Mouse (Mus musculus) forebrain, embryonic 12.5 days (tissue): ENCODE results near the gene Tpx2. TPM values are rescaled to one million over a fixed set of nuclear protein-coding genes. Genes with fewer than 3 reads are reported as not detected.

Experiments
- ATAC-seq: fragments of 200-750 bp; cut with Nextera tagmentation; 2 replicates; pipeline ENCODE4 v1.8.0; 2017; ENCODE audit warnings: moderate TSS enrichment; ENCODE audit not compliant: low FRiP score
- H3K27ac ChIP-seq: fragments of 300-500 bp; sonication (generic); 2 replicates; pipeline ENCODE4 v1.5.1; 2016; ENCODE audit warnings: mild to moderate bottlenecking
- H3K27me3 ChIP-seq: fragments of 300-500 bp; sonication (generic); 2 replicates; pipeline ENCODE4 v1.6.1; 2016; ENCODE audit warnings: mild to moderate bottlenecking
- H3K36me3 ChIP-seq: fragments of 300-500 bp; sonication (generic); replicated peaks from 2 replicates; pipeline ENCODE4 v1.6.1; 2016; ENCODE audit warnings: mild to moderate bottlenecking
- H3K4me1 ChIP-seq: fragments of 300-500 bp; sonication (generic); 2 replicates; pipeline ENCODE4 v1.6.1; 2016
- H3K4me2 ChIP-seq: fragments of 300-500 bp; sonication (generic); 2 replicates; pipeline ENCODE4 v1.6.1; 2016; ENCODE audit warnings: mild to moderate bottlenecking, moderate library complexity
- H3K4me3 ChIP-seq: fragments of 300-500 bp; sonication (generic); replicated peaks from 2 replicates; pipeline ENCODE4 v1.5.1; 2016; ENCODE audit warnings: mild to moderate bottlenecking
- H3K9ac ChIP-seq: fragments of 300-500 bp; sonication (generic); 2 replicates; pipeline ENCODE4 v1.6.1; 2016; ENCODE audit warnings: mild to moderate bottlenecking
- H3K9me3 ChIP-seq: fragments of 300-500 bp; sonication (generic); 2 replicates; pipeline ENCODE4 v1.6.1; 2016
- WGBS: fragments of 180-500 bp; shearing (Covaris S2); methylation state at CpG from one replicate; pipeline ENCODE4 v1.1.7; 2016; 5-methylcytosine and 5-hydroxymethylcytosine counted together
- polyA plus RNA-seq: library from polyadenylated mRNA; unstranded; fragments of >200 nt; fragmentation: Nextera tagmentation; extraction: Ambion mirVana; gene quantifications from 2 replicates; pipeline ENCODE4 v1.2.1, GENCODE M21; 2016

Gene Tpx2
- 133 and 156 TPM in 2 replicates for polyA plus RNA-seq

- peaks cover 8% of the 10 kb centered on the region; the same call in 1 of the 2 replicates for H3K36me3 ChIP-seq
- H3K4me3 ChIP-seq = peak within 1 kb of the TSS; percentile 73
- under 1% methylated on average over 34 of the region's 34 CpGs for WGBS
- H3K9me3 ChIP-seq = no peaks in the 10 kb centered on the region
- H3K27ac ChIP-seq = peak within 1 kb of the TSS; percentile 82
- H3K4me1 ChIP-seq = peaks cover 27% of the 10 kb centered on the region
- no peaks in the 10 kb centered on the region for H3K27me3 ChIP-seq
- peak within 1 kb of the TSS; percentile 77 for H3K9ac ChIP-seq
- ATAC-seq = peak; percentile 97
- H3K4me2 ChIP-seq = peak within 1 kb of the TSS; percentile 70
Measured at GRCm38 (mm10) chr2:152847815-152848302, at the start of gene Tpx2. TSS of gene Tpx2 (plus strand) at chr2:152847964.

GRCm38 (mm10) chr2:152799954-152800761 is 47.6 kb upstream of the Tpx2 start:
- H3K9ac ChIP-seq = no peak overlapping the region
- H3K4me2 ChIP-seq = no peak overlapping the region
- no peaks in the 10 kb centered on the region for H3K27me3 ChIP-seq
- H3K4me3 ChIP-seq = no peak overlapping the region
- H3K9me3 ChIP-seq = no peaks in the 10 kb centered on the region
- ATAC-seq = no peak
- no peak overlapping the region for H3K27ac ChIP-seq
- no peaks in the 10 kb centered on the region for H3K36me3 ChIP-seq
- H3K4me1 ChIP-seq = peaks cover 11% of the 10 kb centered on the region
- 79% methylated on average over 7 of the region's 7 CpGs for WGBS

DNA sequence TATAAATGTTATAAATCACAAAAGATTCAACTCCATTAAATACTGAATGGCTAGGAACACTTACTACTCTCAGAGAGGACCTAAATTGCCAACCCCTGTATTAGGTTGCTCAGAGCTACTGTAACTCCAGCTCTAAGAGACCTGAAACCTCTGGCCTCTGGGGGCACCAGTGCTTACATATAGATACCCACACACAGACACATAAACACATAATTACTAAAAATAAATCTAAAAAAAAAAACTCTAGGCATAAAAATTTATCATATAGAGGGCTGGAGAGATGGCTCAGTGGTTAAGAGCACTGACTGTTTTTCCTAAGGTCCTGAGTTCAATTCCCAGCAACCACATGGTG is 47.0 kb upstream of the Tpx2 start:
- Histone ChIP-seq H3K36me3 (no peaks in the 10 kb centered on the region), H3K27ac (no peak overlapping the region), H3K4me2 (no peak overlapping the region), H3K4me3 (no peak overlapping the region), H3K9me3 (no peaks in the 10 kb centered on the region), H3K4me1 (peaks cover 17% of the 10 kb centered on the region), H3K27me3 (no peaks in the 10 kb centered on the region), H3K9ac (no peak overlapping the region)
- no peak for ATAC-seq

DNA sequence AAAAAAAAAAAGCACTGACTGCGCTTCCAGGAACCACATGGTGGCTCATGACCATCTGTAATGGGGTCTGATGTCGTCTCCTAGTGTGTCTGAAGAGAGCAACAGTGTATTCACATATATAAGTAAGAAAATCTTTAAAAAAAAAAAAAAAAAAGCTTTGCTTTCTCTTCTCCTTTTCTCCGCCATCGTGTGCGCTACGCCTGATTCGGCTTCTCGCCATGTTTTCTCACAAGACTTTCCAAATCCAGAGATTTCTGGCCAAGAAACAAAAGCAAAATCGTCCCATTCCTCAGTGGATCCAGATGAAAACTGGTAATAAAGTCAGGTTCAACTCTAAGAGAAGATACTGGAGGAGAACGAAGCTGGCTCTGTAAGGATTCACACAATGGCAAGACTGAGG is 45.5 kb upstream of the Tpx2 start:
- Histone ChIP-seq H3K27me3 (no peaks in the 10 kb centered on the region), H3K36me3 (no peaks in the 10 kb centered on the region), H3K4me1 (peaks cover 20% of the 10 kb centered on the region), H3K4me2 (no peak overlapping the region), H3K4me3 (no peak overlapping the region), H3K27ac (no peak overlapping the region), H3K9me3 (no peaks in the 10 kb centered on the region), H3K9ac (no peak overlapping the region)
- no peak for ATAC-seq
- 91% methylated on average over 10 of the region's 10 CpGs for WGBS

GRCm38 (mm10) chr2:152803081-152803480 is 44.7 kb upstream of the Tpx2 start:
- Histone ChIP-seq H3K36me3 (no peaks in the 10 kb centered on the region), H3K27me3 (no peaks in the 10 kb centered on the region), H3K9ac (no peak overlapping the region), H3K4me1 (peaks cover 20% of the 10 kb centered on the region), H3K27ac (no peak overlapping the region), H3K4me3 (no peak overlapping the region), H3K4me2 (no peak overlapping the region), H3K9me3 (no peaks in the 10 kb centered on the region)
- 87% methylated on average over 5 of the region's 5 CpGs for WGBS
- ATAC-seq = no peak

DNA sequence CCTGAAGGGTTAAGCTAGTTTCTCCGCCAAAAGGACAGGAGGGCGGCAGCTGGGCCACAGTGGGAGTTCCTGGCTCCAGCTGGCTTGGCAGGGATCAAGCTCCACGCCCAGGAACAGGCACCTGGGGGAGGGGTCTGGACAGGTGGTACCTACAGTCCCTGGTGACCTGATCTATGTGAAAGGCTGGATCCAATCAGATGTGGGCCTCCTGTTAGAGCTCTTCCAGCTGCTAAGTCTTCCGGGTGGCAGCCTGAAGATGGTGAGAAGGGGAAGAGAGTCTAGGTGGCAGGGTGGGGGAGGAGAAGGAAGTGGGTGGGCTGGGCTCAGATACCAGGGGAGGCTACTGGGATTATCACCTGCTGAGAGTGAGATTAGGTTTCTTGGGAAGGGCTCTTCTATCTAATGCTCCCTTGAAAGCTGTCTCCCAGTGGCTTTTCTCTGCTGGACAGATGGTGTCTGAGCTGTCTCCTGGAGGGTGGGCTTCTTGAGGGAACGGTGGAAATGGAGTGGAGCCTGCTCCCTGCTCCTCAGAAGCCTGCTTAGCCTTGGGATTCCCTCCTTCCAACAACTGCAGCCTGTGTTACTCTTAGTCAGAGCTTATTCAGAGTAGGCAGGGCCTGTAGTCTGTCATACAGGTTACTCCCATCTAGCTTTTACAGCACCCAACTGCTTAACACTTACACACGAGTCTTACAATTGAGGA is 43.2 kb upstream of the Tpx2 start:
- Histone ChIP-seq H3K9ac (peak overlapping the region; percentile 1; the same call in 1 of the 2 replicates), H3K9me3 (no peaks in the 10 kb centered on the region), H3K4me3 (no peak overlapping the region), H3K27me3 (no peaks in the 10 kb centered on the region), H3K4me1 (peaks cover 20% of the 10 kb centered on the region), H3K36me3 (no peaks in the 10 kb centered on the region), H3K4me2 (peak overlapping the region; percentile 31; the same call in 1 of the 2 replicates), H3K27ac (peak overlapping the region; percentile 72)
- peak; percentile 46; the same call in 1 of the 2 replicates for ATAC-seq
- WGBS = 12% methylated on average over 6 of the region's 6 CpGs

GRCm38 (mm10) chr2:152805111-152805490 is 42.7 kb upstream of the Tpx2 start:
- no peaks in the 10 kb centered on the region for H3K36me3 ChIP-seq
- WGBS = 37% methylated on average over 5 of the region's 5 CpGs
- H3K4me2 ChIP-seq = no peak overlapping the region
- H3K9ac ChIP-seq = no peak overlapping the region
- ATAC-seq = no peak
- peaks cover 22% of the 10 kb centered on the region for H3K4me1 ChIP-seq
- H3K9me3 ChIP-seq = no peaks in the 10 kb centered on the region
- no peak overlapping the region for H3K4me3 ChIP-seq
- H3K27me3 ChIP-seq = no peaks in the 10 kb centered on the region
- H3K27ac ChIP-seq = peak overlapping the region; percentile 72

DNA sequence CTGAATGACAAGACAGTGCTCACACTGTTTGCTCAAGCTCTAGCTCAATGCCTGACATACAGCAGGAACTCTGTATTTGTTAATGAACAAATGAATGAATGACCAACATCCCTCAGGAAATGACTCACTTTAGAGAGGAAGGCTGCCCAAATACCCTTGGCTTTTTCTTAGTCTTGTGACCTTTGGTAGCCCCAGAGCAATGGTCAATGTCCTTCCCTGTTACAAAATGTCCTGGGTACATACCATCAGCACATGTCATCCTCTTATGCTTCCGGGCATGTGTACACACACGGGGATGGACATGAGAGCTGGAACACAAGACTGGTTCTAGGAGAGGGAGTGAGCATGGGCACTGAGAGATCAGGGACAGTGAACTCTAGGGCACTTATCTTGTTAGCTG is 41.7 kb upstream of the Tpx2 start:
- no peaks in the 10 kb centered on the region for H3K36me3 ChIP-seq
- peaks cover 22% of the 10 kb centered on the region for H3K4me1 ChIP-seq
- H3K9ac ChIP-seq = no peak overlapping the region
- H3K27me3 ChIP-seq = no peaks in the 10 kb centered on the region
- ATAC-seq = no peak
- H3K27ac ChIP-seq = no peak overlapping the region
- no peak overlapping the region for H3K4me2 ChIP-seq
- 88% methylated on average over 2 of the region's 2 CpGs for WGBS
- no peak overlapping the region for H3K4me3 ChIP-seq
- H3K9me3 ChIP-seq = no peaks in the 10 kb centered on the region

- no peak overlapping the region for H3K4me3 ChIP-seq
- 93% methylated on average over 3 of the region's 3 CpGs for WGBS
- H3K4me1 ChIP-seq = peaks cover 33% of the 10 kb centered on the region
- no peak overlapping the region for H3K4me2 ChIP-seq
- H3K9me3 ChIP-seq = no peaks in the 10 kb centered on the region
- no peak for ATAC-seq
- no peaks in the 10 kb centered on the region for H3K27me3 ChIP-seq
- H3K9ac ChIP-seq = no peak overlapping the region
- H3K36me3 ChIP-seq = no peaks in the 10 kb centered on the region
- no peak overlapping the region for H3K27ac ChIP-seq
Measured at GRCm38 (mm10) chr2:152808178-152808577, 39.6 kb upstream of the Tpx2 start.

DNA sequence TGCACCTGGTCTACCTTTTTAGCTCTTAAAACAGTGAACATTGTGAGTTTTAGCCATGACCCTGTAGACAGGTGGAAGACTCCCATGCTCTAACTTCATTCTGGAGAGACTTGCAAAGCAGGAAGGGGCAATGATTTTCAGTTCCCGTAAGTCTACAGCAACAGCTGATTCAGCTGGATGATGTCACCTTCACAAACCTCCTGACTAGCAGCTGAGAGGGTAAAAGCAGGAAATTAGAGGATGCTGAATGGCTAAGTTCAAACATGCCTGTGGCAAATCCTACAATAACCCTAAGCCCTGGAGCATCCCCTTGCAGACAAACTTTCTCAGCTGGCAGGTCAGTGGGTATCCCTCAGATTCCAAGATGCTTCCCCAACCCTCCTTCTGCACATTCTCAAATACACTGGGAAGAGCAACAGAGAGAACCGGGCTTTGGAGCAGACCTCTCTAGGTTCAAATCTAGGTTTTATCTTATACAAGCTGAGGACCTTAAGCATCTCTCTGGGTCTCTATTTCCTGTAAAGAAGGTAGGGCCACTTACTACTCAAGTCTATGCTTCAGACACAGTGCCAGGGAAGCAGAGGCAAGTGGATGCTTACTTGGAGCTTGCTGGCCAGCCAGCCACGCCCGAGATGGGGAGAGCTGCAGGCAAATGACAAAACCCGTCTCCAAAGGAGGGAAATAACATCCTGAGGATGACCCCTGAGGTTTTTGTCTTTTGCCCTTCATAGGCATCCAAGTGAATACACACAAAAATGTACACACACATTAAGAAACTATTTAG is 37.4 kb upstream of the Tpx2 start:
- ATAC-seq = no peak
- no peaks in the 10 kb centered on the region for H3K36me3 ChIP-seq
- no peak overlapping the region for H3K4me2 ChIP-seq
- H3K9ac ChIP-seq = no peak overlapping the region
- H3K4me3 ChIP-seq = no peak overlapping the region
- H3K27ac ChIP-seq = no peak overlapping the region
- no peaks in the 10 kb centered on the region for H3K9me3 ChIP-seq
- WGBS = 84% methylated on average over 5 of the region's 5 CpGs
- H3K27me3 ChIP-seq = no peaks in the 10 kb centered on the region
- peaks cover 20% of the 10 kb centered on the region for H3K4me1 ChIP-seq

GRCm38 (mm10) chr2:152811336-152812165 is 36.2 kb upstream of the Tpx2 start:
- no peaks in the 10 kb centered on the region for H3K9me3 ChIP-seq
- no peak overlapping the region for H3K4me2 ChIP-seq
- no peak overlapping the region for H3K4me3 ChIP-seq
- WGBS = 49% methylated on average over 3 of the region's 3 CpGs
- H3K4me1 ChIP-seq = peaks cover 20% of the 10 kb centered on the region
- 0 out of 2 replicates have a peak, but pooled peaks cover 5% of the 10 kb centered on the region for H3K36me3 ChIP-seq
- H3K27me3 ChIP-seq = no peaks in the 10 kb centered on the region
- no peak overlapping the region for H3K9ac ChIP-seq
- no peak for ATAC-seq
- H3K27ac ChIP-seq = 0 out of 2 replicates have a peak overlapping the region, but pooled peaks have one; percentile 36
